Mouse (Mus musculus) heart, postnatal 0 days (tissue): ENCODE results near the gene Myadm. TPM values are rescaled to one million over a fixed set of nuclear protein-coding genes. Genes with fewer than 3 reads are reported as not detected.
A peak's percentile ranks its signal among the peaks of the same experiment; 100 is the strongest.

Source experiments
- ATAC-seq: fragments of 200-750 bp; cut with Nextera tagmentation; 2 replicates; pipeline ENCODE4 v1.8.0; 2017; ENCODE audit warnings: low read depth, moderate number of reproducible peaks, moderate library complexity; ENCODE audit not compliant: insufficient read depth
- DNase-seq: peaks from one replicate; pipeline ENCODE4 v3.0.0-alpha.2; 2016; ENCODE audit warnings: low spot score
- H3K27ac ChIP-seq: fragments of 300-500 bp; sonication (generic); 2 replicates; pipeline ENCODE4 v1.5.1; 2014; ENCODE audit warnings: low read depth, mild to moderate bottlenecking
- H3K27me3 ChIP-seq: fragments of 300-500 bp; sonication (generic); 2 replicates; pipeline ENCODE4 v1.6.1; 2014; ENCODE audit warnings: low read length, mixed read lengths; ENCODE audit not compliant: control insufficient read depth, insufficient read depth
- H3K36me3 ChIP-seq: fragments of 300-500 bp; sonication (generic); replicated peaks from 2 replicates; pipeline ENCODE4 v1.6.1; 2014; ENCODE audit warnings: low read length, mixed read lengths; ENCODE audit not compliant: control insufficient read depth, insufficient read depth
- H3K4me1 ChIP-seq: fragments of 300-500 bp; sonication (generic); 2 replicates; pipeline ENCODE4 v1.6.1; 2014; ENCODE audit warnings: antibody characterized with exemption; ENCODE audit not compliant: control insufficient read depth, insufficient read depth
- H3K4me2 ChIP-seq: fragments of 300-500 bp; sonication (generic); 2 replicates; pipeline ENCODE4 v1.6.1; 2014; ENCODE audit warnings: low read depth, mild to moderate bottlenecking, low read length, moderate library complexity
- H3K4me3 ChIP-seq: fragments of 300-500 bp; sonication (generic); 2 replicates; pipeline ENCODE4 v1.5.1; 2014; ENCODE audit warnings: low read depth, low read length
- H3K9ac ChIP-seq: fragments of 300-500 bp; sonication (generic); replicated peaks from 2 replicates; pipeline ENCODE4 v1.6.1; 2014; ENCODE audit warnings: low read depth, low read length, mixed read lengths
- H3K9me3 ChIP-seq: fragments of 300-500 bp; sonication (generic); replicated peaks from 2 replicates; pipeline ENCODE4 v1.6.1; 2016; ENCODE audit warnings: low read length; ENCODE audit not compliant: control insufficient read depth
- CTCF ChIP-seq: IDR thresholded peaks from 2 replicates; pipeline ENCODE4 v1.5.1; 2016; ENCODE audit warnings: antibody characterized with exemption, control low read depth, low read depth
- EP300 ChIP-seq: IDR thresholded peaks from 2 replicates; pipeline ENCODE4 v1.6.1; 2016; ENCODE audit warnings: antibody characterized with exemption, low read depth
- WGBS: fragments of 180-500 bp; shearing (Covaris S2); extraction: QIAGEN DNeasy Blood & Tissue Kit; methylation state at CpG from one replicate; pipeline ENCODE4 v1.1.7; 2014; 5-methylcytosine and 5-hydroxymethylcytosine counted together
- polyA plus RNA-seq: library from polyadenylated mRNA; unstranded; fragments of >200 nt; fragmentation: Nextera tagmentation; extraction: Ambion mirVana; gene quantifications from 2 replicates; pipeline ENCODE4 v1.2.1, GENCODE M21; 2015
- total RNA-seq: library from RNA; depleted of rRNA; stranded (reverse); fragments of >200 nt; gene quantifications from 2 replicates; pipeline ENCODE4 v1.2.3, GENCODE M21; 2014; ENCODE audit warnings: low replicate concordance

Myadm gene
- total and polyA plus RNA-seq, 2 experiments from 2014 or later: 123 to 223 TPM

DNA sequence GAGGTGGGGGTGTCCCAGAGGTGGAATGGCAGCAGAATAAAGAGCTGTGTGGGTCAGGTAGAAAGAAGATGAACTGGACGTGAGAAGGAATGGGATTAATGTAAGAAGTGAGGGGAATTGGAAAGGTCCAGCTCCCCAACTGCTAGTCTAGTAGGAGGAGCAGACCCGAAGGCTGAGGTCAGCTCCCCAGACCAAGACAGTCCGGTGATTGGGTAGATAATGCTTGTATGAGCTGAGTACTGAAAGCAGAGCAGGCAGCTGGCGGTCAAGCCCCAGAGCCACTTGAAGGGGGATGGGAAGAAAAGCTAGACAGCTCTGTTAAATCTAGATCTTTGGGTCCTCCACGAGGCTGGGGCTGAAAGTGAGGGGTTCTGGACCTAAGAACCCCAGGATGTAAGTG lies 44.7 kb downstream of the Myadm start:
- Histone ChIP-seq H3K9ac (no peak overlapping the region), H3K4me1 (no peaks in the 10 kb centered on the region), H3K36me3 (no peaks in the 10 kb centered on the region), H3K4me3 (peak overlapping the region; percentile 48), H3K27ac (no peak overlapping the region), H3K27me3 (peaks cover 61% of the 10 kb centered on the region), H3K9me3 (no peaks in the 10 kb centered on the region), H3K4me2 (peak overlapping the region; percentile 54; the same call in 1 of the 2 replicates)
- TF ChIP-seq EP300 (no peak), CTCF (no peak)
- 10% methylated on average over 5 of the region's 5 CpGs for whole genome bisulfite sequencing
- ATAC-seq (no peak), DNase-seq (no peak)

DNA sequence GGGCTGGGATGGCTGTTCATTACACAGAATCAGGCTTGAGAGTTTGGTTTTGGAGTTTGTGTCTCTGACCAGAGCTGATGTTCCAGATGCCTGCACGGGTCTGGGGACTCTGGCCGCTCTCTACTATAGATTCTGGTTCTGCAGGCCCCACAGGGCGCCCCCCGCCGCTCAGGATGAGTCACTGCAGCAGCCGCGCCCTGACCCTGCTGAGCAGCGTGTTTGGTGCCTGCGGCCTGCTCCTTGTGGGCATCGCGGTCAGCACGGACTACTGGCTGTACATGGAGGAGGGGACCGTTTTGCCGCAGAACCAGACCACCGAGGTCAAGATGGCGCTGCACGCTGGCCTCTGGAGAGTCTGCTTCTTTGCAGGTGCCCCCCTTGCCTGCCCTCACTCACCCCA lies 47.5 kb downstream of the Myadm start:
- TF ChIP-seq CTCF (no peak), EP300 (no peak)
- no peak for ATAC-seq
- Histone ChIP-seq H3K9me3 (no peaks in the 10 kb centered on the region), H3K9ac (no peak overlapping the region), H3K36me3 (no peaks in the 10 kb centered on the region), H3K27ac (no peak overlapping the region), H3K27me3 (peaks cover 37% of the 10 kb centered on the region), H3K4me1 (no peaks in the 10 kb centered on the region), H3K4me3 (no peak overlapping the region), H3K4me2 (no peak overlapping the region)
- DNase-seq: no peak
- 55% methylated on average over 17 of the region's 17 CpGs for WGBS

DNA sequence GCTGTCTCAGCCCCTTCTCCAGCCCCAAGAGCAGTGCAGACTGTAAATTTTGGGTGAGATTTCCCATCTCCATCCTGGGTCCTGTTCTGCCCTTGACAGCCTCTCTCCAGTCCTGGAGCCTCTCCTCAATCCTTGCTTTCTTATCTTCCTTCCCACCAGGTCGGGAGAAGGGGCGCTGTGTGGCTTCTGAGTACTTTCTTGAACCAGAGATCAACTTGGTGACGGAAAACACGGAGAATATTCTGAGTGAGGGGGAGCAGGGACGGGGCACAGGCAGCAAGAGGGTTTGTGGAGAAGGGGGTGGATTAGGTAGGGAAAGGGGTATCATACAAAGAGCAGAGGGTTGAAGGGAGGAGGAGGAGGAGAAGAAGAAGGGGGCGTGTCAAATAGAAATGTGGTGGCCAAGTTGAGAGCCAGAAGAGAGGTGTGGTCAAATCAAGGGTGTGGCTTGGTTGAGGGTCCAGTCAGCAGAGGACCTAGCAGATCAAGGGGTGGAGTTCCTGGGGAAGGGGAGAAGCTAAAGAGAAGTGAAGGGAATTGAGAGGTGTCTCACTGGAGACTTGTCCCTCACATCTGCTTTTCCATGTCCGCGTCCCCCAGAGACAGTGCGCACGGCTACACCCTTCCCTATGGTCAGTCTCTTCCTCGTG lies 49.5 kb downstream of the Myadm start:
- ATAC-seq (no peak), DNase-seq (no peak)
- peaks cover 17% of the 10 kb centered on the region for H3K27me3 ChIP-seq
- H3K36me3 ChIP-seq: no peaks in the 10 kb centered on the region
- no peak overlapping the region for H3K4me3 ChIP-seq
- 57% methylated on average over 11 of the region's 11 CpGs for WGBS
- H3K4me1 ChIP-seq: no peaks in the 10 kb centered on the region
- no peak for TF ChIP-seq EP300
- no peak for TF ChIP-seq CTCF
- no peak overlapping the region for H3K4me2 ChIP-seq
- H3K27ac ChIP-seq: no peak overlapping the region
- H3K9me3 ChIP-seq: no peaks in the 10 kb centered on the region
- H3K9ac ChIP-seq: no peak overlapping the region

DNA sequence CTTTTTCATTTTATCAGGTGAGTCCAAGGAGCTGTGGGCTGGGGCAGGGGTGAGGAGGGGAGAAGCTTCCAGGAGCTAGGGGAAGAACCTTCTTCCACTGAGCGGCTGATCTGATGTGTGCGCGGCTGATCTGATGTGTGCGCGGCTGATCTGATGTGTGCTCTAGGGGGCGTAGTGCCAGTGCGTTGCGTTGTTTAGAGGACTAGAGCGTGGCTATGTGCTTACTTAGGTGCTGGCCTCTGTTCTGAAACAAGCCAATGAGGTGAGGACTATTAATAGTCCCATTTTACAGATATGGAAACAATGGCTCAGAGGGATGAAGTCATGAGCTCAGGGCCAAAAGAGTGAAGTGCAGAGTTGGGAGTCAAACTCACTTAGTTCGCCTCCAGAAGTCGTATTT lies 50.1 kb downstream of the Myadm start:
- H3K36me3 ChIP-seq: no peaks in the 10 kb centered on the region
- H3K4me2 ChIP-seq: no peak overlapping the region
- no peak for DNase-seq
- H3K9me3 ChIP-seq: no peaks in the 10 kb centered on the region
- 75% methylated on average over 11 of the region's 11 CpGs for WGBS
- no peak overlapping the region for H3K4me3 ChIP-seq
- no peak for ATAC-seq
- TF ChIP-seq EP300: no peak
- no peaks in the 10 kb centered on the region for H3K4me1 ChIP-seq
- no peak overlapping the region for H3K9ac ChIP-seq
- no peak overlapping the region for H3K27ac ChIP-seq
- H3K27me3 ChIP-seq: peaks cover 13% of the 10 kb centered on the region; the same call in 1 of the 2 replicates

DNA sequence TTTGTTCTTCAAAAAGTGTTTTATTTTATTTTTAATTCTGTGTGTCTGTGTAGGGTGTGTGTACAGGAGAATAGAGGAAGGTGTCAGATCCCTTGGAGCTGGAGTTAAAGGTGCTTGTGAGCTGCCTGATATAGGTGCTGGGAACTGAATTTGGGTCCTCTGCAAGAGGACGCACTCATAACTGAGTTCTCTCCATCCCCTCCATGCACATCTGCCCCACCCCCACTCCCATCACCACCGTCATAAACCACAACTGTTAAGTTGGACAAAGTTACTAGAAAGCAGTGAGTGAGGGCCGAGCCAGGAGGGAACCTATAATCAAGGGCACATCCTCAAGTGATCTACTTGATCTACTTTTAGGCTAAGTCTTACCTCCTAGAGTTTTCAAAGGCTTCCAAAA lies 55.0 kb downstream of the Myadm start:
- Histone ChIP-seq H3K9me3 (no peaks in the 10 kb centered on the region), H3K27ac (no peak overlapping the region), H3K36me3 (no peaks in the 10 kb centered on the region), H3K4me1 (no peaks in the 10 kb centered on the region), H3K9ac (no peak overlapping the region), H3K4me3 (no peak overlapping the region), H3K27me3 (no peaks in the 10 kb centered on the region), H3K4me2 (no peak overlapping the region)
- TF ChIP-seq CTCF (no peak), EP300 (no peak)
- ATAC-seq (no peak), DNase-seq (no peak)
- WGBS: 91% methylated on average over 3 of the region's 3 CpGs

DNA sequence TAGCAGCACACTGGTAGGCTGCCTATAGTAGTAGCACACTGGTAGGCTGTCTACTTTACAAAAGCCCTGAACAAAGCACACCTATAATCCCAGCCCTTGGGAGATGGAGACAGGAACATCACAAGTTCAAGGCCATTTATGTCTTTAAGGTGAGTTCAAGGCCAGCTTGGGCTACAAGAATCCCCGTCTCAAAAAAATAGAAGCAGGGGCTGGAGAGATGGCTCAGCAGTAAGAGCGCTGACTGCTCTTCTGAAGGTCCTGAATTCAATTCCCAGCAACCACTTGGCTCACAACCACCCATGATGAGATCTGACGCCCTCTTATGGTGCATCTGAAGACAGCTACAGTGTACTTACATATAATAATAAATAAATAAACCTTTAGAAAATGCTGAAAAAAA lies 56.4 kb downstream of the Myadm start:
- H3K4me1 ChIP-seq: no peaks in the 10 kb centered on the region
- no peaks in the 10 kb centered on the region for H3K36me3 ChIP-seq
- no peak overlapping the region for H3K4me3 ChIP-seq
- no peak overlapping the region for H3K27ac ChIP-seq
- no peak for TF ChIP-seq EP300
- TF ChIP-seq CTCF: no peak
- no peak for ATAC-seq
- H3K4me2 ChIP-seq: no peak overlapping the region
- no peak overlapping the region for H3K9ac ChIP-seq
- no peak for DNase-seq
- 83% methylated on average over 3 of the region's 3 CpGs for WGBS
- no peaks in the 10 kb centered on the region for H3K9me3 ChIP-seq
- no peaks in the 10 kb centered on the region for H3K27me3 ChIP-seq
